Mouse (Mus musculus) stomach, embryonic 16.5 days (tissue): ENCODE measurements at regions not wholly inside any gene's neighbourhood (a gene's known extent, or its start where the extent isn't known, plus 50 kb on each side); places are given as distances from the start of the nearest gene placed in this dataset.
"Not testable (repeated sequence)": the region's sequence is repeated elsewhere in the genome, so short reads cannot be mapped to it uniquely, and the experiment has no call there.

Experiments used
- ATAC-seq: fragments of 200-750 bp; cut with Nextera tagmentation; 2 replicates; pipeline ENCODE4 v1.8.0; 2017; ENCODE audit warnings: moderate number of reproducible peaks, moderate TSS enrichment; ENCODE audit not compliant: insufficient read depth, low FRiP score
- H3K27ac ChIP-seq: fragments of 300-500 bp; sonication (generic); 2 replicates; pipeline ENCODE4 v1.5.1; 2014; ENCODE audit warnings: low read length
- H3K27me3 ChIP-seq: fragments of 300-500 bp; sonication (generic); 2 replicates; pipeline ENCODE4 v1.6.1; 2014; ENCODE audit warnings: low read length, control low read depth, mixed read lengths; ENCODE audit not compliant: control insufficient read depth, insufficient read depth
- H3K36me3 ChIP-seq: fragments of 300-500 bp; sonication (generic); 2 replicates; pipeline ENCODE4 v1.6.1; 2014; ENCODE audit warnings: low read length; ENCODE audit not compliant: control insufficient read depth, insufficient read depth
- H3K4me1 ChIP-seq: fragments of 300-500 bp; sonication (generic); 2 replicates; pipeline ENCODE4 v1.6.1; 2014; ENCODE audit warnings: low read length, control low read depth, mixed read lengths; ENCODE audit not compliant: control insufficient read depth, insufficient read depth
- H3K4me2 ChIP-seq: fragments of 300-500 bp; sonication (generic); 2 replicates; pipeline ENCODE4 v1.6.1; 2014; ENCODE audit warnings: low read depth, low read length, mixed read lengths
- H3K4me3 ChIP-seq: fragments of 300-500 bp; sonication (generic); replicated peaks from 2 replicates; pipeline ENCODE4 v1.5.1; 2014; ENCODE audit warnings: mild to moderate bottlenecking, low read length
- H3K9ac ChIP-seq: fragments of 300-500 bp; sonication (generic); 2 replicates; pipeline ENCODE4 v1.6.1; 2014; ENCODE audit warnings: low read length
- H3K9me3 ChIP-seq: fragments of 300-500 bp; sonication (generic); replicated peaks from 2 replicates; pipeline ENCODE4 v1.6.1; 2016; ENCODE audit warnings: low read length, control low read depth; ENCODE audit not compliant: control insufficient read depth
- whole genome bisulfite sequencing: fragments of 180-500 bp; shearing (Covaris S2); extraction: QIAGEN DNeasy Blood & Tissue Kit; methylation state at CpG from one replicate; pipeline ENCODE4 v1.1.7; 2014; 5-methylcytosine and 5-hydroxymethylcytosine counted together

- ATAC-seq: no peak
- H3K36me3 ChIP-seq: no peaks in the 10 kb centered on the region
- no peak overlapping the region for H3K4me3 ChIP-seq
- no peaks in the 10 kb centered on the region for H3K4me1 ChIP-seq
- H3K9ac ChIP-seq: no peak overlapping the region
- no peak overlapping the region for H3K4me2 ChIP-seq
- no peaks in the 10 kb centered on the region for H3K9me3 ChIP-seq
- H3K27me3 ChIP-seq: no peaks in the 10 kb centered on the region
- WGBS: 84% methylated on average over 5 of the region's 5 CpGs
- no peak overlapping the region for H3K27ac ChIP-seq
Observed at GRCm38 (mm10) chr5:25639187-25639586, 66.4 kb downstream of the Xrcc2 start.

DNA sequence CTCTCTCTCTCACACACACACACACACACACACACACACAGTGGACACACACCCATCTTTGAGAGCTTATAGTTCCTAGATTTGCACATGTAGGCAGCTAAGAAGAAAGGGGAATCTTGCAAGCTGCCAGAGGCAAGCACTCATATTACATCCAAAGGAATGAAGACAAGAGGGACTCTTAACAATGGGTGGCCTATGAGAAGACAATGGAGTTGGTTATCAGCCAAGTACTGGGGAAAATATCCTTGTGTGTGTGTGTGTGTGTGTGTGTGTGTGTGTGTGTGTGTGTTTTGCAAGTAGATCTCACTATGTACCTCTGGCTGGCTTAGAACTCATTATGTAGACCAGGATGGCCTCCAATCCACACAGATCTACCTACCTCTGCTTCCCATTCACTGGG is 67.5 kb downstream of the Xrcc2 start:
- Histone ChIP-seq H3K9me3 (no peaks in the 10 kb centered on the region), H3K36me3 (no peaks in the 10 kb centered on the region), H3K27ac (no peak overlapping the region), H3K27me3 (no peaks in the 10 kb centered on the region), H3K9ac (no peak overlapping the region), H3K4me2 (no peak overlapping the region), H3K4me3 (no peak overlapping the region), H3K4me1 (no peaks in the 10 kb centered on the region)
- no peak for ATAC-seq

DNA sequence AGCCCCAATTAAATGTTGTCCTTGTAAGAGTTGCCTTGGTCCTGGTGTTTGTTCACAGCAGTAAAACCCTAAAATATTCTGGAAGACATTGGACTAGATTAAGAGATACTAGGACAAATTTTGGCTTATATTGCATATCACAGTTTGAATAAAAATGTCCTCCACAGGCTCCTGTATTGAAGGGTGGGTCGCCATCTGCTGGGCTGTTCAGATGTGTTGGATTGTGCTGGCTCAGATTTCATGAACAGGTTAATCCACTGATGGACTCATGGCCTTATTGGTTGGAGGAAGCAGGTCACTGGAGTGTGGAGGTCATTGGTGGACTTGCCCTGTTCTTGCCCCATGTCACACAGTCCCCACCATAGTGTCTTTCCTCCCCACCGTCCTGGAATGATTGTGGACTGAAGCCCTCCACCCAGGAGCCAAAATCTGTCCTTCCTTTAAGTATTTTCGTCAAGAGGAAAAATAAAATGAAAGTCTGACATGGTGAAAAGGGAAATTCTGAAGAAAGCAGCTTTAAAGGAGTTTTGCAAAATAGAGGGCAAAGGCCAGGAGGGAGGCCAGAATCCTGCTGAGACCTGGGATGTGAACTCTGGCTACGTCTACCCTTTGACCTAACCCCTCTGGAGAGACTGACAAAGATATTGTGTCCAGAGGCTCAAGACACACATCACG is 72.6 kb downstream of the Xrcc2 start:
- no peak overlapping the region for H3K4me3 ChIP-seq
- H3K4me2 ChIP-seq: no peak overlapping the region
- 79% methylated on average over 5 of the region's 5 CpGs for WGBS
- no peak overlapping the region for H3K27ac ChIP-seq
- H3K4me1 ChIP-seq: no peaks in the 10 kb centered on the region
- ATAC-seq: peak; percentile 47; the same call in 1 of the 2 replicates
- no peaks in the 10 kb centered on the region for H3K36me3 ChIP-seq
- H3K9me3 ChIP-seq: no peaks in the 10 kb centered on the region
- no peaks in the 10 kb centered on the region for H3K27me3 ChIP-seq
- no peak overlapping the region for H3K9ac ChIP-seq

DNA sequence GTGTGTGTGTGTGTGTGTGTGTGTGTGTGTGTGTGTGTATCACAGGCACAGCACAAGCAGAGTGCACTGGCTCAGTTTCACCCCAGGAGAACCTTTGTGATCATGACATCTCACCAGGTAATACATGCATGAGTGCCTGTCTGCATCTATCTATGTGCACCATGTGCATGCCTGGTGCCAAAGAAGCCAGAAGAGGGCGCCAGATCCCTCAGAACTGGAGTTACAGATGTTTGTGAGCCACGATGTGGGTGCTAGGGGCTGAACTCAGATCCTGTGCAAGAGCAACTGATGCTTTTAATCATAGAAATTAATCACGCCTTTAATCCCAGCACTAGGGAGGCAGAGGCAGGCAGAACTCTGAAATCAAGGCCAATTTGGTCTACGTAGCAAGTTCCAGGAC is 75.9 kb downstream of the Xrcc2 start:
- 81% methylated on average over 4 of the region's 4 CpGs for WGBS
- no peak for ATAC-seq
- H3K4me3 ChIP-seq: no peak overlapping the region
- H3K4me2 ChIP-seq: no peak overlapping the region
- H3K27ac ChIP-seq: no peak overlapping the region
- H3K9ac ChIP-seq: no peak overlapping the region
- H3K27me3 ChIP-seq: no peaks in the 10 kb centered on the region
- H3K9me3 ChIP-seq: no peaks in the 10 kb centered on the region
- H3K4me1 ChIP-seq: no peaks in the 10 kb centered on the region
- no peaks in the 10 kb centered on the region for H3K36me3 ChIP-seq

DNA sequence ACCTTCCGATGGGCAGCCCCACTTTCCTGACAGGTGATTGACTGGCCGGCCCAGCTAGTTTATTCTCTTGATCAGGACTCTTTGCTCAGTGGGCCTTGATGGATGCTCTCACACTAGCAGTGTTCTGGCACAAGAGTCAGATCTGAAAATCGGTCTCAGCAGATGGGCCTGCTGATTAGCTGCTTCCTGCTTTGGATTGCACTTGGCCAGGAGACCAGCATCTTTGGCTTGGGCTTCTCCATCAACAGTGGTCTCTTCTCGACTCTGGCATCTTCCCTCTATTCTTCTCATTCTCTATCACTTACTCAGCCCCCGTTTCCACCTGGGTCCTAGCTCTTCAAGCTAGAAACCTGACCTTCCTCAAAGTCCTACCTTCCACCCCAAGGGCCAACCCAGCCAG is 77.1 kb downstream of the Xrcc2 start:
- 89% methylated on average over 5 of the region's 5 CpGs for WGBS
- no peaks in the 10 kb centered on the region for H3K9me3 ChIP-seq
- H3K36me3 ChIP-seq: no peaks in the 10 kb centered on the region
- H3K4me1 ChIP-seq: no peaks in the 10 kb centered on the region
- H3K4me2 ChIP-seq: no peak overlapping the region
- H3K9ac ChIP-seq: no peak overlapping the region
- no peak for ATAC-seq
- H3K4me3 ChIP-seq: no peak overlapping the region
- H3K27me3 ChIP-seq: no peaks in the 10 kb centered on the region
- no peak overlapping the region for H3K27ac ChIP-seq

DNA sequence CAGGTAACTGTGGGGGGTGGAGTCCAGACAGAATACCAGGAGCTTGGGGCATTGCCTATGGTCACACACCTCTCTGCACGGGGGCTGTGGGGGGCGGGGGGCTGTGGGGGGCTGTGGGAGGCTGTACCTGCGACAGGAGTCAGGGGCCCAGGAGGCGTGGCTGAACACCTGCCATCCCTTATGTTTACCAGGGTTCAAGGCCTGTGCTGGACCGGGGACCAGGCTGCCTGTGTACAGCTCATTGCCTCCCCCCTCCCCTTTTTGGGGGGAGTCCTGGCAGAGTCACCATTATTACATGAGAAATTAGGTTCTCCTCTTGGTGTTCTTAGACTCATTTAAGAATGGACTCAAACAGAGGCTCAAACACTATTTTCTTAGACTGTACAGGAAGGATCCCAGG is 78.5 kb downstream of the Xrcc2 start:
- Histone ChIP-seq H3K9me3 (no peaks in the 10 kb centered on the region), H3K4me3 (no peak overlapping the region), H3K27ac (no peak overlapping the region), H3K36me3 (no peaks in the 10 kb centered on the region), H3K4me1 (no peaks in the 10 kb centered on the region), H3K4me2 (no peak overlapping the region), H3K27me3 (no peaks in the 10 kb centered on the region), H3K9ac (no peak overlapping the region)
- 52% methylated on average over 5 of the region's 5 CpGs for WGBS
- no peak for ATAC-seq

- no peak overlapping the region for H3K27ac ChIP-seq
- H3K4me3 ChIP-seq: no peak overlapping the region
- ATAC-seq: no peak
- H3K9ac ChIP-seq: no peak overlapping the region
- H3K27me3 ChIP-seq: no peaks in the 10 kb centered on the region
- no peaks in the 10 kb centered on the region for H3K9me3 ChIP-seq
- no peak overlapping the region for H3K4me2 ChIP-seq
- H3K4me1 ChIP-seq: no peaks in the 10 kb centered on the region; the same call in 1 of the 2 replicates
- no peaks in the 10 kb centered on the region for H3K36me3 ChIP-seq
- 49% methylated on average over 1 of the region's 1 CpGs for whole genome bisulfite sequencing
Observed at GRCm38 (mm10) chr5:25624029-25624428, 81.6 kb downstream of the Xrcc2 start.

GRCm38 (mm10) chr5:25619872-25620271 is 85.8 kb downstream of the Xrcc2 start:
- H3K27me3 ChIP-seq: no peaks in the 10 kb centered on the region
- no peak overlapping the region for H3K4me3 ChIP-seq
- H3K36me3 ChIP-seq: no peaks in the 10 kb centered on the region
- no peak overlapping the region for H3K4me2 ChIP-seq
- no peaks in the 10 kb centered on the region for H3K9me3 ChIP-seq
- peak; percentile 15; the same call in 1 of the 2 replicates for ATAC-seq
- H3K9ac ChIP-seq: no peak overlapping the region
- no peaks in the 10 kb centered on the region; the same call in 1 of the 2 replicates for H3K4me1 ChIP-seq
- H3K27ac ChIP-seq: 0 out of 2 replicates have a peak overlapping the region, but pooled peaks have one; percentile 49
- 78% methylated on average over 5 of the region's 5 CpGs for WGBS

DNA sequence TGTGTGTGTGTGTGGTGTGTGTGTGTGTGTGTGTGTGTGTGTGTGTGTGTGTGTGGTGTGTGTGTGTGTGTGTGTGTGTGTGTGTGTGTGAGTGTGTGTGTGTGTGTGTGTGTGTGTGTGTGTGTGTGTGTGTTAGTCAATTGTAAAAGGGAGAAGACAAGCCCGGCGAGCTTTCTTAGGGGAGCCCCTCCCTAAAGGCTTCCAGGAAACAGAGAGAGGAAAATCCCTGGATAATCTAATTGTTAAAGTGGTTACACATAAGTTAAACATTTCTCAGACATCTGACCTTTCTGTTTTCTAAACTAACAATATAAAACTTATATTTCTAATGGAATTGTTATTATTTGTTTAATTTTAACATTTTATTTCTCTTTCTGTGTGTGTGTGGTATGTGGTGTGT is 86.3 kb downstream of the Xrcc2 start:
- H3K9ac ChIP-seq, H3K4me2 ChIP-seq, ATAC-seq, H3K4me1 ChIP-seq, H3K27me3 ChIP-seq, H3K4me3 ChIP-seq, H3K36me3 ChIP-seq, H3K9me3 ChIP-seq: not testable (repeated sequence)
- WGBS: 18% methylated on average over 2 of the region's 2 CpGs
- H3K27ac ChIP-seq: 0 out of 2 replicates have a peak overlapping the region, but pooled peaks have one; percentile 49
